Mouse (Mus musculus): ENCODE measurements around the gene Glis2.

Glis2 gene

GRCm38 (mm10) chr16:4605514-4606131 is 11.1 kb downstream of the Glis2 start:
- DNase-seq: no peak

- DNase-seq: peak; percentile 34
These were observed 12.0 kb downstream of the Glis2 start for GRCm38 (mm10) chr16:4606431-4607084.

- DNase-seq: peak; percentile 80
These were observed 13.5 kb downstream of the Glis2 start for GRCm38 (mm10) chr16:4607818-4608531.

- no peak for DNase-seq
These were observed 14.1 kb downstream of the Glis2 start for GRCm38 (mm10) chr16:4608532-4609059.

GRCm38 (mm10) chr16:4611193-4611592 is 16.7 kb downstream of the Glis2 start:
- DNase-seq: no peak

- no peak for DNase-seq
These were observed 17.2 kb downstream of the Glis2 start for GRCm38 (mm10) chr16:4611676-4612075.

- no peak for DNase-seq
These were observed 19.2 kb downstream of the Glis2 start for GRCm38 (mm10) chr16:4613736-4614135.

GRCm38 (mm10) chr16:4614639-4615038 is 20.1 kb downstream of the Glis2 start:
- DNase-seq: no peak

- DNase-seq: no peak
These were observed 20.8 kb downstream of the Glis2 start for GRCm38 (mm10) chr16:4615297-4615696.

GRCm38 (mm10) chr16:4616829-4617228 is 22.3 kb downstream of the Glis2 start:
- no peak for DNase-seq

GRCm38 (mm10) chr16:4624074-4624473 is 29.6 kb downstream of the Glis2 start:
- DNase-seq: no peak

- peak; percentile 94 for DNase-seq
These were observed 30.1 kb downstream of the Glis2 start, which contains the start of gene Pam16 for GRCm38 (mm10) chr16:4624481-4625110. Gene Pam16 (minus strand): TSS chr16:4624988.

- no peak for DNase-seq
These were observed 32.6 kb downstream of the Glis2 start for GRCm38 (mm10) chr16:4627105-4627504.

- no peak for DNase-seq
These were observed 34.4 kb downstream of the Glis2 start for GRCm38 (mm10) chr16:4628898-4629419.

GRCm38 (mm10) chr16:4629950-4630349 is 35.4 kb downstream of the Glis2 start:
- peak; percentile 60 for DNase-seq

GRCm38 (mm10) chr16:4632050-4632449 is 37.5 kb downstream of the Glis2 start:
- DNase-seq: no peak

GRCm38 (mm10) chr16:4633661-4634060 is 39.1 kb downstream of the Glis2 start:
- no peak for DNase-seq

- DNase-seq: no peak
These were observed 40.2 kb downstream of the Glis2 start for GRCm38 (mm10) chr16:4634681-4635080.

GRCm38 (mm10) chr16:4635760-4636159 is 41.2 kb downstream of the Glis2 start:
- DNase-seq: no peak

- no peak for DNase-seq
These were observed 44.4 kb downstream of the Glis2 start for GRCm38 (mm10) chr16:4638891-4639390.

- peak; percentile 86 for DNase-seq
These were observed 45.3 kb downstream of the Glis2 start, which contains the start of the genes Vasn and Dnaja3 for GRCm38 (mm10) chr16:4639831-4640237. Gene Vasn (plus strand): TSS chr16:4639941. Gene Dnaja3 (plus strand): TSS chr16:4639989.

- no peak for DNase-seq
These were observed 45.9 kb downstream of the Glis2 start for GRCm38 (mm10) chr16:4640267-4641005.

Measured in right cerebral cortex, adult 18-20 months (tissue).